Mouse (Mus musculus): ENCODE measurements around the gene Crtc1. TPM values are rescaled to one million over a fixed set of nuclear protein-coding genes. Genes with fewer than 3 reads are reported as not detected.

Gene Crtc1
- polyA plus RNA-seq, 1 experiment from 2014 or later, result 16.4 TPM

GRCm38 (mm10) chr8:70414310-70414946, 25.0 kb downstream of the Crtc1 start:
- WGBS, result 91% methylated on average over 6 of the region's 6 CpGs
- H3K4me3 ChIP-seq, result no peak overlapping the region
- peaks cover 12% of the 10 kb centered on the region for H3K36me3 ChIP-seq (replicated peaks)
- H3K27me3 ChIP-seq (ENCODE audit: poor library complexity, severe bottlenecking), result no peaks in the 10 kb centered on the region
- peaks cover 37% of the 10 kb centered on the region for H3K4me1 ChIP-seq
- DNase-seq (ENCODE audit: extremely low spot score, low spot score), result no peak
- no peak overlapping the region for H3K27ac ChIP-seq
- no peaks in the 10 kb centered on the region for H3K9me3 ChIP-seq

DNA sequence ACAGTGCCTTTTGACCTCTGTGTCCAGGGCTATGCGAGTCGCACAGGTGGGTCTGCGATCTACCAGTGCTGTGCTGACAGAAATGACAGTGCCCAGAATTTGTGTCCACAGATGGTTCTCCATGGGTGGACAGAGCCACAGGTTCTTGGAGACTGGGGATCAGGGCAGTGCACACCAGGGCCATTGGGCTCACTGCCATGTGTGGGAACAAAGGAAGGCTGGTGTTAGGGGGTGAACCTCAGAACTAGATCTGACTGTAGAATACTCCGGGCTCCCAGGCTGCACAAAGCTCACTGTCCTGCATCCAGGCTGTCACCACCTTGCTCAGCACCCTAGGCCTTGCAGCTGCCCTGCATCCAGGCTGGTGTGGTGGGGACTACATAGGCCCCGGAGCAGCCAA, 29.1 kb downstream of the Crtc1 start:
- no peak for DNase-seq (ENCODE audit: extremely low spot score, low spot score)
- no peaks in the 10 kb centered on the region for H3K9me3 ChIP-seq
- H3K27me3 ChIP-seq (ENCODE audit: poor library complexity, severe bottlenecking), result no peaks in the 10 kb centered on the region
- WGBS, result 93% methylated on average over 5 of the region's 5 CpGs
- H3K36me3 ChIP-seq (replicated peaks), result peaks cover 12% of the 10 kb centered on the region
- H3K4me1 ChIP-seq, result peaks cover 44% of the 10 kb centered on the region
- H3K4me3 ChIP-seq, result no peak overlapping the region
- H3K27ac ChIP-seq, result no peak overlapping the region

DNA sequence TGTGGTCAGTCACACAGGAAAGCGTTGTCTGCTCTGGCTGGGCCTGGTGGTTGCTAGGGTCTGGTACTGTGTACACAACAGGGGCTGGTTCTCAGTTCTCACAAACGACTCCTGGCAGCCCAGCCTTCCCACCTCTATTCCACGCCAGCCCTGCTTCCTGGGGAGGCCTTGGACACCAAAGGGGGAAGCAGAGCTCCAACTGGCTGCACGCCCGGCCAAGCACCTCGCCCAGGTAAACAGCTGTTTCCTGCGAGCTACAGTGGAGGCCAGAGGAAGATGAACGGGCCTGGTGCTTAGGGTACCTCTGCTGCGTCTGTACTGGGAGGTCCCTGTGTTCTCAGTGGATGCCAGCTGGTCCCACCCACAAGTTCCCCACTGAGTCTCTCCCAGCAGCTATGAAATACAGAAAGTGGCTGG, 29.9 kb downstream of the Crtc1 start:
- Histone ChIP-seq H3K27ac (peak overlapping the region; percentile 41; the same call in 1 of the 2 replicates), H3K9me3 (no peaks in the 10 kb centered on the region), H3K27me3 (ENCODE audit: poor library complexity, severe bottlenecking) (no peaks in the 10 kb centered on the region), H3K4me3 (no peak overlapping the region), H3K36me3 (replicated peaks) (peaks cover 13% of the 10 kb centered on the region), H3K4me1 (peaks cover 51% of the 10 kb centered on the region)
- 79% methylated on average over 9 of the region's 9 CpGs for WGBS
- no peak for DNase-seq (ENCODE audit: extremely low spot score, low spot score)

GRCm38 (mm10) chr8:70409019-70409418, 30.4 kb downstream of the Crtc1 start:
- no peak overlapping the region for H3K4me3 ChIP-seq
- DNase-seq (ENCODE audit: extremely low spot score, low spot score), result no peak
- H3K27ac ChIP-seq, result peak overlapping the region; percentile 41
- no peaks in the 10 kb centered on the region for H3K9me3 ChIP-seq
- H3K4me1 ChIP-seq, result peaks cover 51% of the 10 kb centered on the region
- peaks cover 16% of the 10 kb centered on the region for H3K36me3 ChIP-seq (replicated peaks)
- 85% methylated on average over 10 of the region's 10 CpGs for WGBS
- no peaks in the 10 kb centered on the region for H3K27me3 ChIP-seq (ENCODE audit: poor library complexity, severe bottlenecking)

GRCm38 (mm10) chr8:70408301-70408700, 31.1 kb downstream of the Crtc1 start:
- Histone ChIP-seq H3K9me3 (no peaks in the 10 kb centered on the region), H3K27me3 (ENCODE audit: poor library complexity, severe bottlenecking) (no peaks in the 10 kb centered on the region), H3K36me3 (replicated peaks) (peaks cover 12% of the 10 kb centered on the region), H3K27ac (peak overlapping the region; percentile 67; the same call in 1 of the 2 replicates), H3K4me3 (no peak overlapping the region), H3K4me1 (peaks cover 51% of the 10 kb centered on the region)
- WGBS, result 61% methylated on average over 6 of the region's 6 CpGs
- DNase-seq (ENCODE audit: extremely low spot score, low spot score), result no peak

DNA sequence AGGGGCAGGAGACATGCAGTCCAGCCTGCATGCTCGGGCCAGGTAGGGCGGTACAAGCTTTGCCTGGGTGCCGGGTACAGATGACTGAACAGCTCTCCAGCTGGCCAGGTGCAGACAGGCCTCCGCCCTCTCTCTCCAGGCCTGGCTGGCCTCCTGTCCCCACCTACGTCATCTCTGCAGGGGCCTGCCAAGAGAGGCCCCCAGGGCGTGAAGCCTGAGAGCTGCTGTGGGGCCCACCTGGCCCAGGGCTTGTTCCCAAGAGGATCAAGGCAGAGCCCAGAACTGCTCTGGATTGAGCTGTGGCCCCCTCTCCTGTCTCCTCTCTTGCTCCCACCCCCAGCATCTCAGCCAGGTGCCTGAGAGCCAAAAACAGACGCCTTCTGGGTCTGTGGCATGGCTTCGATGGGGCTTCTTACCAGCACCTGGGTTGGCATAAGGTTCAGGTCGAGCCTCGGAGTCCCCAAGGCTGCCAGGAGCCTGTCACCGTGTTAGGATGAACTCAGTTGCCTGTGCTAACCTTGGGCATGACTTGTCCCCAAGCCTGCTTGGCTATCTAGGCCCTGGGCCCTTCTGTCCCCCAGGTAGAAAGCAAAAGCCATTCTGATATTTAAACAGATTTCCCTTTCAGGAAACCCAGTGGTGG, 32.8 kb downstream of the Crtc1 start:
- no peaks in the 10 kb centered on the region for H3K27me3 ChIP-seq (ENCODE audit: poor library complexity, severe bottlenecking)
- DNase-seq (ENCODE audit: extremely low spot score, low spot score), result no peak
- 77% methylated on average over 11 of the region's 11 CpGs for WGBS
- H3K27ac ChIP-seq, result 0 out of 2 replicates have a peak overlapping the region, but pooled peaks have one; percentile 2
- H3K4me3 ChIP-seq, result no peak overlapping the region
- H3K36me3 ChIP-seq (replicated peaks), result peaks cover 6% of the 10 kb centered on the region
- no peaks in the 10 kb centered on the region for H3K9me3 ChIP-seq
- peaks cover 51% of the 10 kb centered on the region for H3K4me1 ChIP-seq

DNA sequence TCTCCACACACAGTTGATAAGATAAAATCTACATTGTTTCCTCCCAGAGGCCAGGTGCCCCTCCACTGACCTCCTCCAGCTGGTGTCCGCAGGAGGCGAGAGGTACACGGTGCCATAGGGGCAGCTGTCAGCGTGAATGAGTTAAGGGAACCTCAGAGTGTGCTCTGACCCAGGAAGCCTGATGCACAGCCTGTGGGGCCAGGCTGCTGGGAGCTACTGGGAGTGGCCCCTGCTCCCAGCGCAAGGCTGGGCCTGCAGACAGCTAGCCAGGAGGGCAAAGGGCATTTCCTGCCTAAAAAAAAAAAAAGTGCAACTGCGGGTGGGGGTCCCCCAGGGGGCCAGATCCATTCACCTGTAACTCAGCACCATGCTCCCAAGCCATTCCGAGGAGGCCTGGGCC, 34.2 kb downstream of the Crtc1 start:
- Histone ChIP-seq H3K36me3 (replicated peaks) (peaks cover 10% of the 10 kb centered on the region), H3K27me3 (ENCODE audit: poor library complexity, severe bottlenecking) (no peaks in the 10 kb centered on the region), H3K27ac (no peak overlapping the region), H3K9me3 (no peaks in the 10 kb centered on the region), H3K4me3 (no peak overlapping the region), H3K4me1 (peaks cover 51% of the 10 kb centered on the region)
- 62% methylated on average over 7 of the region's 7 CpGs for WGBS
- no peak for DNase-seq (ENCODE audit: extremely low spot score, low spot score)

GRCm38 (mm10) chr8:70404212-70404611, 35.2 kb downstream of the Crtc1 start:
- Histone ChIP-seq H3K4me1 (peaks cover 46% of the 10 kb centered on the region), H3K27ac (no peak overlapping the region), H3K27me3 (ENCODE audit: poor library complexity, severe bottlenecking) (no peaks in the 10 kb centered on the region), H3K36me3 (replicated peaks) (peaks cover 12% of the 10 kb centered on the region), H3K9me3 (no peaks in the 10 kb centered on the region), H3K4me3 (no peak overlapping the region)
- WGBS, result 93% methylated on average over 3 of the region's 3 CpGs
- DNase-seq (ENCODE audit: extremely low spot score, low spot score), result no peak

DNA sequence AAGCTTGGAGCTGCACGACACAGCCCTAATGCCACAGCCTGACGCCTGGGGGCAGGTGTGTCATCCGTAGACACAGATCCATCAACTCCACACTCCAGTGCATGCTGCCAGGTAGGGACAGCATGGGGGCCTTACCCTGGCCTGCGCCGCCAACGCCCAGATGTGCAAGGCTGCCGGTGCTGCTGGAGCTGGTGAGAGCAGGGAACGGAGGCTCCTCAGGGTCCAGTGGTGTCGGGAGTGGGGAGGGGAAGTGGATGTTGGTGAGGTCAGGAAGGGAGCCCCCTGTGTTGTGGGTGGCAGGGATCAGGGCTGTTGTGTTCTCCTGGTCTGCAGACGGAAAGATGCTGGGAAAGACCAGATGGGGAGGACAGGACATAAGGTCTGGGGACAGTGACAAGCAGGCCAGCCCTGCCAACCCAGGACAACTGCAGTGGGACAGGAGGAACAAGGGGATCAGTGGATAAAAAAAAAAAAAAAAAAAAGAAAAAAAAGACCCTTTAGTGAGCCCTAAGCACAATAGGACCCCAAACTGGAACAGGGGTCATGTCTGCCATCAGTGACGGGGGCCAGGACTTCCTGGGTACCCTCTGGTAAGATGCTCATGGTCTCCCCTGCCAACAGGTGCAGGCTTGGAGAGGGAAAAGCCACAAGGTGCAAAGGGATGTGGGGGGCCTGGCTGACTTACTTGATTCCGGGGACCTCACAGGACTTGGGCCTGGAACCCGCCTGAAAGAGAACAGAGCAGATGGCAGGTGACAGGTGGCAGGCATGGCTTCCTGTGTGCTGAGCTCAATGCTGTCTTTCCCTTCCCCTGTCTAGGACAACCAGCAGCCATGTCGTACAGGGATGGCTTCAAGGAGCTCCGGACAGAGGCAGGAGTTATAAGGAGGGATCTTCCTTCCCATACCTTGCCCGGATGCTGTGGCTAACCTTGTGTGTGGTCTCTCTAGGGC, 41.5 kb downstream of the Crtc1 start:
- H3K4me3 ChIP-seq, result no peak overlapping the region
- DNase-seq (ENCODE audit: extremely low spot score, low spot score), result no peak
- H3K4me1 ChIP-seq, result no peaks in the 10 kb centered on the region
- WGBS, result 88% methylated on average over 16 of the region's 16 CpGs
- no peaks in the 10 kb centered on the region for H3K9me3 ChIP-seq
- H3K36me3 ChIP-seq (replicated peaks), result peaks cover 6% of the 10 kb centered on the region
- H3K27ac ChIP-seq, result no peak overlapping the region
- H3K27me3 ChIP-seq (ENCODE audit: poor library complexity, severe bottlenecking), result no peaks in the 10 kb centered on the region

DNA sequence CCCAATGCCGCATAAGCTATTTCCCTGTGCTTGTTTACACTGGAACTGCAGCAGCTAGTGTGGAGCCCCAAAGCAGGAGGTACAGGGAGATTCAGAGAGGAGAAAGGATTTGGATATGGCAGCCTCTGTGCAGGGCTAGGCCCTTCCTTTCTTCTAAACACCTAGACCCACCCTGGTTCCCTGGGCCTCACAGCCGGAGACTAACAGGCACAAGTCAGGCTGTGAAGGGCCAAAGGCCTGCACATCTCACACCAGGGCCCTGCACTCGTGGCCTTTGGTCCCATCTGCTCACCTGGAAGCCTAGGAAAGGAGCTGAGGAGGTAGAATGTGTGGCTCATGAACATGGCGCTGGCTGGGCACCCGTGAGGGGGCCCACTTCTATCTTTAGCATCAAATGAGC, 43.2 kb downstream of the Crtc1 start:
- WGBS, result 76% methylated on average over 5 of the region's 5 CpGs
- no peak overlapping the region for H3K4me3 ChIP-seq
- no peaks in the 10 kb centered on the region for H3K9me3 ChIP-seq
- DNase-seq (ENCODE audit: extremely low spot score, low spot score), result no peak
- peaks cover 14% of the 10 kb centered on the region for H3K36me3 ChIP-seq (replicated peaks)
- H3K27ac ChIP-seq, result no peak overlapping the region
- no peaks in the 10 kb centered on the region for H3K27me3 ChIP-seq (ENCODE audit: poor library complexity, severe bottlenecking)
- 0 out of 2 replicates have a peak, but pooled peaks cover 1% of the 10 kb centered on the region for H3K4me1 ChIP-seq

GRCm38 (mm10) chr8:70395649-70396048, 43.7 kb downstream of the Crtc1 start:
- Histone ChIP-seq H3K27me3 (ENCODE audit: poor library complexity, severe bottlenecking) (no peaks in the 10 kb centered on the region), H3K9me3 (no peaks in the 10 kb centered on the region), H3K4me1 (0 out of 2 replicates have a peak, but pooled peaks cover 6% of the 10 kb centered on the region), H3K27ac (no peak overlapping the region), H3K36me3 (replicated peaks) (peaks cover 18% of the 10 kb centered on the region), H3K4me3 (no peak overlapping the region)
- DNase-seq (ENCODE audit: extremely low spot score, low spot score), result no peak
- WGBS, result 86% methylated on average over 5 of the region's 5 CpGs

GRCm38 (mm10) chr8:70394269-70394998, 44.9 kb downstream of the Crtc1 start:
- H3K36me3 ChIP-seq (replicated peaks), result peaks cover 12% of the 10 kb centered on the region
- H3K27ac ChIP-seq, result no peak overlapping the region
- DNase-seq (ENCODE audit: extremely low spot score, low spot score), result no peak
- H3K4me3 ChIP-seq, result no peak overlapping the region
- 0 out of 2 replicates have a peak, but pooled peaks cover 6% of the 10 kb centered on the region for H3K4me1 ChIP-seq
- no peaks in the 10 kb centered on the region for H3K27me3 ChIP-seq (ENCODE audit: poor library complexity, severe bottlenecking)
- H3K9me3 ChIP-seq, result no peaks in the 10 kb centered on the region
- 89% methylated on average over 8 of the region's 8 CpGs for WGBS

Measured in forebrain, embryonic 10.5 days (tissue).